Mouse (Mus musculus): ENCODE data around the gene Shc1. TPM values are rescaled to one million over a fixed set of nuclear protein-coding genes. Genes with fewer than 3 reads are reported as not detected.

Gene Shc1
- polyA plus RNA-seq, 1 experiment from 2014 or later: 42.3 TPM

GRCm38 (mm10) chr3:89458372-89458964, 40.2 kb downstream of the Shc1 start:
- H3K27ac ChIP-seq (ENCODE audit: low read depth, low read length): peak overlapping the region; percentile 85
- H3K4me2 ChIP-seq: peak overlapping the region; percentile 88
- peak overlapping the region; percentile 87; the same call in 1 of the 2 replicates for H3K9ac ChIP-seq (ENCODE audit: low read depth, low read length)
- no peaks in the 10 kb centered on the region for H3K27me3 ChIP-seq (ENCODE audit: control insufficient read depth, insufficient read depth, low read length)
- no peaks in the 10 kb centered on the region for H3K36me3 ChIP-seq (ENCODE audit: control insufficient read depth, insufficient read depth, low read length)
- 42% methylated on average over 13 of the region's 13 CpGs for WGBS (ENCODE audit: insufficient replicate concordance)
- H3K4me1 ChIP-seq (ENCODE audit: control insufficient read depth, insufficient read depth, low read length): peaks cover 14% of the 10 kb centered on the region
- ATAC-seq (replicated peaks; ENCODE audit: insufficient number of reproducible peaks, low FRiP score, low TSS enrichment): 0 out of 2 replicates have a peak, but pooled peaks have one; percentile 49
- H3K9me3 ChIP-seq (replicated peaks; ENCODE audit: control insufficient read depth, low read length): no peaks in the 10 kb centered on the region
- peak overlapping the region; percentile 60 for H3K4me3 ChIP-seq (ENCODE audit: low read depth, low read length)

- no peaks in the 10 kb centered on the region for H3K9me3 ChIP-seq (replicated peaks; ENCODE audit: control insufficient read depth, low read length)
- H3K27me3 ChIP-seq (ENCODE audit: control insufficient read depth, insufficient read depth, low read length): no peaks in the 10 kb centered on the region
- peak overlapping the region; percentile 85 for H3K27ac ChIP-seq (ENCODE audit: low read depth, low read length)
- peak; percentile 87 for ATAC-seq (replicated peaks; ENCODE audit: insufficient number of reproducible peaks, low FRiP score, low TSS enrichment)
- peak overlapping the region; percentile 60 for H3K4me3 ChIP-seq (ENCODE audit: low read depth, low read length)
- 1% methylated on average over 35 of the region's 36 CpGs for WGBS (ENCODE audit: insufficient replicate concordance)
- peak overlapping the region; percentile 87 for H3K9ac ChIP-seq (ENCODE audit: low read depth, low read length)
- peaks cover 14% of the 10 kb centered on the region for H3K4me1 ChIP-seq (ENCODE audit: control insufficient read depth, insufficient read depth, low read length)
- no peaks in the 10 kb centered on the region for H3K36me3 ChIP-seq (ENCODE audit: control insufficient read depth, insufficient read depth, low read length)
- H3K4me2 ChIP-seq: peak overlapping the region; percentile 88
Observed at GRCm38 (mm10) chr3:89458965-89459807, 40.9 kb downstream of the Shc1 start.

GRCm38 (mm10) chr3:89468268-89468667, 50.0 kb downstream of the Shc1 start:
- Histone ChIP-seq H3K9ac (ENCODE audit: low read depth, low read length) (no peak overlapping the region), H3K4me2 (no peak overlapping the region), H3K27me3 (ENCODE audit: control insufficient read depth, insufficient read depth, low read length) (no peaks in the 10 kb centered on the region), H3K4me1 (ENCODE audit: control insufficient read depth, insufficient read depth, low read length) (no peaks in the 10 kb centered on the region), H3K9me3 (replicated peaks; ENCODE audit: control insufficient read depth, low read length) (no peaks in the 10 kb centered on the region), H3K4me3 (ENCODE audit: low read depth, low read length) (no peak overlapping the region), H3K36me3 (ENCODE audit: control insufficient read depth, insufficient read depth, low read length) (peaks cover 4% of the 10 kb centered on the region; the same call in 1 of the 2 replicates), H3K27ac (ENCODE audit: low read depth, low read length) (no peak overlapping the region)
- 46% methylated on average over 4 of the region's 4 CpGs for WGBS (ENCODE audit: insufficient replicate concordance)
- ATAC-seq (replicated peaks; ENCODE audit: insufficient number of reproducible peaks, low FRiP score, low TSS enrichment): no peak

GRCm38 (mm10) chr3:89472280-89472679, 54.0 kb downstream of the Shc1 start:
- H3K9ac ChIP-seq (ENCODE audit: low read depth, low read length): no peak overlapping the region
- H3K4me3 ChIP-seq (ENCODE audit: low read depth, low read length): no peak overlapping the region
- no peak overlapping the region for H3K4me2 ChIP-seq
- H3K36me3 ChIP-seq (ENCODE audit: control insufficient read depth, insufficient read depth, low read length): peaks cover 4% of the 10 kb centered on the region; the same call in 1 of the 2 replicates
- no peaks in the 10 kb centered on the region for H3K4me1 ChIP-seq (ENCODE audit: control insufficient read depth, insufficient read depth, low read length)
- no peak overlapping the region for H3K27ac ChIP-seq (ENCODE audit: low read depth, low read length)
- ATAC-seq (replicated peaks; ENCODE audit: insufficient number of reproducible peaks, low FRiP score, low TSS enrichment): no peak
- 68% methylated on average over 7 of the region's 7 CpGs for WGBS (ENCODE audit: insufficient replicate concordance)
- H3K9me3 ChIP-seq (replicated peaks; ENCODE audit: control insufficient read depth, low read length): no peaks in the 10 kb centered on the region
- H3K27me3 ChIP-seq (ENCODE audit: control insufficient read depth, insufficient read depth, low read length): no peaks in the 10 kb centered on the region

GRCm38 (mm10) chr3:89473838-89474237, 55.6 kb downstream of the Shc1 start:
- Histone ChIP-seq H3K36me3 (ENCODE audit: control insufficient read depth, insufficient read depth, low read length) (no peaks in the 10 kb centered on the region), H3K4me2 (no peak overlapping the region), H3K9ac (ENCODE audit: low read depth, low read length) (no peak overlapping the region), H3K27ac (ENCODE audit: low read depth, low read length) (no peak overlapping the region), H3K27me3 (ENCODE audit: control insufficient read depth, insufficient read depth, low read length) (no peaks in the 10 kb centered on the region), H3K4me3 (ENCODE audit: low read depth, low read length) (no peak overlapping the region), H3K9me3 (replicated peaks; ENCODE audit: control insufficient read depth, low read length) (no peaks in the 10 kb centered on the region), H3K4me1 (ENCODE audit: control insufficient read depth, insufficient read depth, low read length) (no peaks in the 10 kb centered on the region)
- 69% methylated on average over 6 of the region's 6 CpGs for WGBS (ENCODE audit: insufficient replicate concordance)
- ATAC-seq (replicated peaks; ENCODE audit: insufficient number of reproducible peaks, low FRiP score, low TSS enrichment): no peak

- ATAC-seq (replicated peaks; ENCODE audit: insufficient number of reproducible peaks, low FRiP score, low TSS enrichment): no peak
- WGBS (ENCODE audit: insufficient replicate concordance): 68% methylated on average over 6 of the region's 6 CpGs
Observed at GRCm38 (mm10) chr3:89479055-89479454, 60.8 kb downstream of the Shc1 start.

More at GRCm38 (mm10) chr3:89479055-89479454, 60.8 kb downstream of the Shc1 start:
- Histone ChIP-seq H3K4me1 (ENCODE audit: control insufficient read depth, insufficient read depth, low read length) (no peaks in the 10 kb centered on the region), H3K4me2 (no peak overlapping the region), H3K9me3 (replicated peaks; ENCODE audit: control insufficient read depth, low read length) (no peaks in the 10 kb centered on the region), H3K36me3 (ENCODE audit: control insufficient read depth, insufficient read depth, low read length) (no peaks in the 10 kb centered on the region), H3K4me3 (ENCODE audit: low read depth, low read length) (no peak overlapping the region), H3K27ac (ENCODE audit: low read depth, low read length) (no peak overlapping the region), H3K9ac (ENCODE audit: low read depth, low read length) (no peak overlapping the region), H3K27me3 (ENCODE audit: control insufficient read depth, insufficient read depth, low read length) (0 out of 2 replicates have a peak, but pooled peaks cover 2% of the 10 kb centered on the region)

Other genes with a start within 250 kb of the Shc1 start
- gene Scamp3, start 241.0 kb upstream of the Shc1 start, polyA plus RNA-seq (2014; fragmentation: Nextera tagmentation; extraction: Ambion mirVana): 82.8 and 88.3 TPM in 2 replicates
- gene Fam189b, start 235.3 kb upstream of the Shc1 start, polyA plus RNA-seq (2014; fragmentation: Nextera tagmentation; extraction: Ambion mirVana): 11.9 and 13.7 TPM in 2 replicates
- 33.3 and 39.9 TPM in 2 replicates for gene Gba, start 215.5 kb upstream of the Shc1 start, polyA plus RNA-seq (2014; fragmentation: Nextera tagmentation; extraction: Ambion mirVana)
- gene Thbs3, start 203.3 kb upstream of the Shc1 start, polyA plus RNA-seq (2014; fragmentation: Nextera tagmentation; extraction: Ambion mirVana): 6.9 and 12.4 TPM in 2 replicates
- gene Mtx1, start 191.4 kb upstream of the Shc1 start, polyA plus RNA-seq (2014; fragmentation: Nextera tagmentation; extraction: Ambion mirVana): 144 and 145 TPM in 2 replicates
- gene Muc1, start 189.4 kb upstream of the Shc1 start, polyA plus RNA-seq (2014; fragmentation: Nextera tagmentation; extraction: Ambion mirVana): 0.21 and 0.53 TPM in 2 replicates
- 248 and 274 TPM in 2 replicates for gene Krtcap2, start 172.5 kb upstream of the Shc1 start, polyA plus RNA-seq (2014; fragmentation: Nextera tagmentation; extraction: Ambion mirVana)
- 0.56 and 1.1 TPM in 2 replicates for gene Trim46, start 172.1 kb upstream of the Shc1 start, polyA plus RNA-seq (2014; fragmentation: Nextera tagmentation; extraction: Ambion mirVana)
- gene Dpm3, start 159.1 kb upstream of the Shc1 start, polyA plus RNA-seq (2014; fragmentation: Nextera tagmentation; extraction: Ambion mirVana): 83.1 and 94.1 TPM in 2 replicates
- gene Slc50a1, start 147.9 kb upstream of the Shc1 start, polyA plus RNA-seq (2014; fragmentation: Nextera tagmentation; extraction: Ambion mirVana): 37.5 and 40.9 TPM in 2 replicates
- gene Efna1, start 137.3 kb upstream of the Shc1 start, polyA plus RNA-seq (2014; fragmentation: Nextera tagmentation; extraction: Ambion mirVana): 29.9 and 33.0 TPM in 2 replicates
- 1.9 TPM in 2 replicates for gene Efna3, start 95.5 kb upstream of the Shc1 start, polyA plus RNA-seq (2014; fragmentation: Nextera tagmentation; extraction: Ambion mirVana)
- gene Efna4, start 80.4 kb upstream of the Shc1 start, polyA plus RNA-seq (2014; fragmentation: Nextera tagmentation; extraction: Ambion mirVana): 9.3 and 10.2 TPM in 2 replicates
- gene Adam15, start 68.4 kb upstream of the Shc1 start, polyA plus RNA-seq (2014; fragmentation: Nextera tagmentation; extraction: Ambion mirVana): 23.3 and 25.9 TPM in 2 replicates
- gene Dcst2, start 56.5 kb upstream of the Shc1 start, polyA plus RNA-seq (2014; fragmentation: Nextera tagmentation; extraction: Ambion mirVana): 0.07 TPM in 1 of 2 replicates, not detected in the other
- gene Dcst1, start 53.2 kb upstream of the Shc1 start, polyA plus RNA-seq (2014; fragmentation: Nextera tagmentation; extraction: Ambion mirVana): 0.17 and 0.21 TPM in 2 replicates
- gene Zbtb7b, start 23.7 kb upstream of the Shc1 start, polyA plus RNA-seq (2014; fragmentation: Nextera tagmentation; extraction: Ambion mirVana): 1.2 and 2.2 TPM in 2 replicates
- gene Lenep, start 15.7 kb upstream of the Shc1 start, polyA plus RNA-seq (2014; fragmentation: Nextera tagmentation; extraction: Ambion mirVana): not detected in 2 replicates
- 33.7 and 34.2 TPM in 2 replicates for gene Flad1, start 6.6 kb upstream of the Shc1 start, polyA plus RNA-seq (2014; fragmentation: Nextera tagmentation; extraction: Ambion mirVana)
- 399 and 411 TPM in 2 replicates for gene Cks1b, start 60 bp upstream of the Shc1 start, polyA plus RNA-seq (2014; fragmentation: Nextera tagmentation; extraction: Ambion mirVana)
- 31.1 and 33.7 TPM in 2 replicates for gene Pygo2, start 11.8 kb downstream of the Shc1 start, polyA plus RNA-seq (2014; fragmentation: Nextera tagmentation; extraction: Ambion mirVana)
- 28.6 and 35.9 TPM in 2 replicates for gene Pbxip1, start 18.3 kb downstream of the Shc1 start, polyA plus RNA-seq (2014; fragmentation: Nextera tagmentation; extraction: Ambion mirVana)
- gene Pmvk, start 36.1 kb downstream of the Shc1 start, polyA plus RNA-seq (2014; fragmentation: Nextera tagmentation; extraction: Ambion mirVana): 50.4 and 57.2 TPM in 2 replicates
- 0.73 and 0.99 TPM in 2 replicates for gene Kcnn3, start 101.7 kb downstream of the Shc1 start, polyA plus RNA-seq (2014; fragmentation: Nextera tagmentation; extraction: Ambion mirVana)